Mouse (Mus musculus): ENCODE results near the gene Atp13a3. TPM values are rescaled to one million over a fixed set of nuclear protein-coding genes. Genes with fewer than 3 reads are reported as not detected.

Atp13a3 gene
- polyA plus RNA-seq, 1 experiment from 2014 or later: 12.0 TPM

GRCm38 (mm10) chr16:30314236-30314635 is 91.5 kb downstream of the Atp13a3 start:
- 0 out of 2 replicates have a peak, but pooled peaks cover 6% of the 10 kb centered on the region for H3K27me3 ChIP-seq (ENCODE audit: control insufficient read depth, insufficient read depth, low read length)
- H3K9ac ChIP-seq (ENCODE audit: low read length): no peak overlapping the region
- H3K36me3 ChIP-seq (ENCODE audit: control insufficient read depth, insufficient read depth, low read length): no peaks in the 10 kb centered on the region
- H3K4me3 ChIP-seq (replicated peaks; ENCODE audit: low read length): no peak overlapping the region
- H3K4me1 ChIP-seq (ENCODE audit: control insufficient read depth, insufficient read depth, low read length): peaks cover 5% of the 10 kb centered on the region; the same call in 1 of the 2 replicates
- H3K4me2 ChIP-seq (ENCODE audit: low read depth, low read length): no peak overlapping the region
- no peaks in the 10 kb centered on the region for H3K9me3 ChIP-seq (replicated peaks; ENCODE audit: control insufficient read depth, low read length)
- no peak overlapping the region for H3K27ac ChIP-seq (ENCODE audit: low read length)
- no peak for ATAC-seq (ENCODE audit: insufficient read depth, low FRiP score)

GRCm38 (mm10) chr16:30310647-30311046 is 95.1 kb downstream of the Atp13a3 start, which contains the start of gene Gp5:
Gene Gp5 (minus strand): TSS chr16:30310779.
- Histone ChIP-seq H3K9ac (ENCODE audit: low read length) (peak within 1 kb of the TSS; percentile 73), H3K36me3 (ENCODE audit: control insufficient read depth, insufficient read depth, low read length) (no peaks in the 10 kb centered on the region), H3K4me3 (replicated peaks; ENCODE audit: low read length) (peak within 1 kb of the TSS; percentile 66), H3K4me2 (ENCODE audit: low read depth, low read length) (peak within 1 kb of the TSS; percentile 100), H3K27me3 (ENCODE audit: control insufficient read depth, insufficient read depth, low read length) (peaks cover 26% of the 10 kb centered on the region), H3K9me3 (replicated peaks; ENCODE audit: control insufficient read depth, low read length) (no peaks in the 10 kb centered on the region), H3K27ac (ENCODE audit: low read length) (no peak within 1 kb of the TSS), H3K4me1 (ENCODE audit: control insufficient read depth, insufficient read depth, low read length) (peaks cover 13% of the 10 kb centered on the region)
- no peak for ATAC-seq (ENCODE audit: insufficient read depth, low FRiP score)

- H3K4me3 ChIP-seq (replicated peaks; ENCODE audit: low read length): no peak overlapping the region
- ATAC-seq (ENCODE audit: insufficient read depth, low FRiP score): no peak
- WGBS: 64% methylated on average over 8 of the region's 8 CpGs
- H3K27ac ChIP-seq (ENCODE audit: low read length): no peak overlapping the region
- H3K36me3 ChIP-seq (ENCODE audit: control insufficient read depth, insufficient read depth, low read length): no peaks in the 10 kb centered on the region
- no peak overlapping the region for H3K9ac ChIP-seq (ENCODE audit: low read length)
- H3K4me1 ChIP-seq (ENCODE audit: control insufficient read depth, insufficient read depth, low read length): peaks cover 13% of the 10 kb centered on the region
- peaks cover 26% of the 10 kb centered on the region for H3K27me3 ChIP-seq (ENCODE audit: control insufficient read depth, insufficient read depth, low read length)
- H3K4me2 ChIP-seq (ENCODE audit: low read depth, low read length): 0 out of 2 replicates have a peak overlapping the region, but pooled peaks have one; percentile 100
- no peaks in the 10 kb centered on the region for H3K9me3 ChIP-seq (replicated peaks; ENCODE audit: control insufficient read depth, low read length)
Observed at GRCm38 (mm10) chr16:30310171-30310515, 95.6 kb downstream of the Atp13a3 start.

GRCm38 (mm10) chr16:30309395-30310170 is 96.2 kb downstream of the Atp13a3 start:
- Histone ChIP-seq H3K9ac (ENCODE audit: low read length) (peak overlapping the region; percentile 73), H3K27ac (ENCODE audit: low read length) (no peak overlapping the region), H3K27me3 (ENCODE audit: control insufficient read depth, insufficient read depth, low read length) (peaks cover 26% of the 10 kb centered on the region), H3K4me2 (ENCODE audit: low read depth, low read length) (peak overlapping the region; percentile 100), H3K4me1 (ENCODE audit: control insufficient read depth, insufficient read depth, low read length) (peaks cover 13% of the 10 kb centered on the region), H3K4me3 (replicated peaks; ENCODE audit: low read length) (peak overlapping the region; percentile 66), H3K36me3 (ENCODE audit: control insufficient read depth, insufficient read depth, low read length) (no peaks in the 10 kb centered on the region), H3K9me3 (replicated peaks; ENCODE audit: control insufficient read depth, low read length) (no peaks in the 10 kb centered on the region)
- 6% methylated on average over 34 of the region's 34 CpGs for WGBS
- no peak for ATAC-seq (ENCODE audit: insufficient read depth, low FRiP score)

GRCm38 (mm10) chr16:30308616-30309394 is 97.0 kb downstream of the Atp13a3 start:
- peak overlapping the region; percentile 73 for H3K9ac ChIP-seq (ENCODE audit: low read length)
- H3K27me3 ChIP-seq (ENCODE audit: control insufficient read depth, insufficient read depth, low read length): peaks cover 26% of the 10 kb centered on the region
- H3K36me3 ChIP-seq (ENCODE audit: control insufficient read depth, insufficient read depth, low read length): no peaks in the 10 kb centered on the region
- H3K4me2 ChIP-seq (ENCODE audit: low read depth, low read length): peak overlapping the region; percentile 100
- H3K27ac ChIP-seq (ENCODE audit: low read length): no peak overlapping the region; the same call in 1 of the 2 replicates
- peak; percentile 78 for ATAC-seq (ENCODE audit: insufficient read depth, low FRiP score)
- H3K4me1 ChIP-seq (ENCODE audit: control insufficient read depth, insufficient read depth, low read length): peaks cover 13% of the 10 kb centered on the region
- WGBS: under 1% methylated on average over 72 of the region's 72 CpGs
- peak overlapping the region; percentile 66 for H3K4me3 ChIP-seq (replicated peaks; ENCODE audit: low read length)
- H3K9me3 ChIP-seq (replicated peaks; ENCODE audit: control insufficient read depth, low read length): no peaks in the 10 kb centered on the region

GRCm38 (mm10) chr16:30307961-30308615 is 97.7 kb downstream of the Atp13a3 start:
- Histone ChIP-seq H3K36me3 (ENCODE audit: control insufficient read depth, insufficient read depth, low read length) (no peaks in the 10 kb centered on the region), H3K9me3 (replicated peaks; ENCODE audit: control insufficient read depth, low read length) (no peaks in the 10 kb centered on the region), H3K4me2 (ENCODE audit: low read depth, low read length) (peak overlapping the region; percentile 100), H3K27me3 (ENCODE audit: control insufficient read depth, insufficient read depth, low read length) (peaks cover 26% of the 10 kb centered on the region), H3K4me1 (ENCODE audit: control insufficient read depth, insufficient read depth, low read length) (peaks cover 13% of the 10 kb centered on the region), H3K4me3 (replicated peaks; ENCODE audit: low read length) (peak overlapping the region; percentile 66), H3K9ac (ENCODE audit: low read length) (peak overlapping the region; percentile 73), H3K27ac (ENCODE audit: low read length) (no peak overlapping the region)
- WGBS: 14% methylated on average over 29 of the region's 29 CpGs
- ATAC-seq (ENCODE audit: insufficient read depth, low FRiP score): peak; percentile 9; the same call in 1 of the 2 replicates

- Histone ChIP-seq H3K36me3 (ENCODE audit: control insufficient read depth, insufficient read depth, low read length) (no peaks in the 10 kb centered on the region), H3K4me3 (replicated peaks; ENCODE audit: low read length) (no peak overlapping the region), H3K27ac (ENCODE audit: low read length) (no peak overlapping the region), H3K9me3 (replicated peaks; ENCODE audit: control insufficient read depth, low read length) (no peaks in the 10 kb centered on the region), H3K4me1 (ENCODE audit: control insufficient read depth, insufficient read depth, low read length) (peaks cover 13% of the 10 kb centered on the region), H3K27me3 (ENCODE audit: control insufficient read depth, insufficient read depth, low read length) (peaks cover 26% of the 10 kb centered on the region), H3K4me2 (ENCODE audit: low read depth, low read length) (no peak overlapping the region), H3K9ac (ENCODE audit: low read length) (no peak overlapping the region)
- 57% methylated on average over 12 of the region's 12 CpGs for WGBS
- ATAC-seq (ENCODE audit: insufficient read depth, low FRiP score): no peak
Observed at GRCm38 (mm10) chr16:30307306-30307705, 98.5 kb downstream of the Atp13a3 start.

- Histone ChIP-seq H3K9ac (ENCODE audit: low read length) (no peak overlapping the region), H3K9me3 (replicated peaks; ENCODE audit: control insufficient read depth, low read length) (no peaks in the 10 kb centered on the region), H3K27ac (ENCODE audit: low read length) (no peak overlapping the region), H3K4me1 (ENCODE audit: control insufficient read depth, insufficient read depth, low read length) (peaks cover 13% of the 10 kb centered on the region), H3K4me3 (replicated peaks; ENCODE audit: low read length) (no peak overlapping the region), H3K27me3 (ENCODE audit: control insufficient read depth, insufficient read depth, low read length) (peaks cover 22% of the 10 kb centered on the region), H3K4me2 (ENCODE audit: low read depth, low read length) (no peak overlapping the region), H3K36me3 (ENCODE audit: control insufficient read depth, insufficient read depth, low read length) (no peaks in the 10 kb centered on the region)
- ATAC-seq (ENCODE audit: insufficient read depth, low FRiP score): no peak
- WGBS: 88% methylated on average over 4 of the region's 4 CpGs
Observed at GRCm38 (mm10) chr16:30306102-30306501, 99.7 kb downstream of the Atp13a3 start.

- H3K4me1 ChIP-seq (ENCODE audit: control insufficient read depth, insufficient read depth, low read length): peaks cover 8% of the 10 kb centered on the region
- ATAC-seq (ENCODE audit: insufficient read depth, low FRiP score): no peak
- H3K9ac ChIP-seq (ENCODE audit: low read length): no peak overlapping the region
- no peak overlapping the region for H3K4me2 ChIP-seq (ENCODE audit: low read depth, low read length)
- no peak overlapping the region for H3K27ac ChIP-seq (ENCODE audit: low read length)
- H3K27me3 ChIP-seq (ENCODE audit: control insufficient read depth, insufficient read depth, low read length): peaks cover 20% of the 10 kb centered on the region
- no peak overlapping the region for H3K4me3 ChIP-seq (replicated peaks; ENCODE audit: low read length)
- H3K9me3 ChIP-seq (replicated peaks; ENCODE audit: control insufficient read depth, low read length): no peaks in the 10 kb centered on the region
- no peaks in the 10 kb centered on the region for H3K36me3 ChIP-seq (ENCODE audit: control insufficient read depth, insufficient read depth, low read length)
- WGBS: 48% methylated on average over 5 of the region's 5 CpGs
Observed at GRCm38 (mm10) chr16:30304236-30304635, 101.5 kb downstream of the Atp13a3 start.
